Mouse (Mus musculus) embryonic facial prominence, embryonic 12.5 days (tissue): ENCODE measurements around the gene Atp1a4. TPM values are rescaled to one million over a fixed set of nuclear protein-coding genes. Genes with fewer than 3 reads are reported as not detected.
A peak's percentile ranks its signal among the peaks of the same experiment; 100 is the strongest.

ENCODE experiments used
- ATAC-seq: fragments of 200-750 bp; cut with Nextera tagmentation; 2 replicates; pipeline ENCODE4 v1.8.0; 2017; ENCODE audit not compliant: insufficient number of reproducible peaks, insufficient read depth, low FRiP score, low TSS enrichment
- H3K27ac ChIP-seq: fragments of 300-500 bp; sonication (generic); 2 replicates; pipeline ENCODE4 v1.5.1; 2016; ENCODE audit warnings: mild to moderate bottlenecking
- H3K27me3 ChIP-seq: fragments of 300-500 bp; sonication (generic); 2 replicates; pipeline ENCODE4 v1.6.1; 2016; ENCODE audit warnings: mild to moderate bottlenecking, moderate library complexity
- H3K36me3 ChIP-seq: fragments of 300-500 bp; sonication (generic); 2 replicates; pipeline ENCODE4 v1.6.1; 2016; ENCODE audit warnings: mild to moderate bottlenecking
- H3K4me1 ChIP-seq: fragments of 300-500 bp; sonication (generic); 2 replicates; pipeline ENCODE4 v1.6.1; 2016
- H3K4me2 ChIP-seq: fragments of 300-500 bp; sonication (generic); replicated peaks from 2 replicates; pipeline ENCODE4 v1.6.1; 2016; ENCODE audit warnings: mild to moderate bottlenecking, moderate library complexity
- H3K4me3 ChIP-seq: fragments of 300-500 bp; sonication (generic); 2 replicates; pipeline ENCODE4 v1.5.1; 2016; ENCODE audit warnings: mild to moderate bottlenecking
- H3K9ac ChIP-seq: fragments of 300-500 bp; sonication (generic); 2 replicates; pipeline ENCODE4 v1.6.1; 2016; ENCODE audit warnings: mild to moderate bottlenecking, moderate library complexity
- H3K9me3 ChIP-seq: fragments of 300-500 bp; sonication (generic); 2 replicates; pipeline ENCODE4 v1.6.1; 2016; ENCODE audit warnings: mild to moderate bottlenecking, moderate library complexity
- WGBS: fragments of 180-500 bp; shearing (Covaris S2); methylation state at CpG from one replicate; pipeline ENCODE4 v1.1.7; 2016; 5-methylcytosine and 5-hydroxymethylcytosine counted together
- polyA plus RNA-seq: library from polyadenylated mRNA; unstranded; fragments of >200 nt; fragmentation: Nextera tagmentation; extraction: Ambion mirVana; gene quantifications from 2 replicates; pipeline ENCODE4 v1.2.1, GENCODE M21; 2016

Atp1a4 gene
- polyA plus RNA-seq, 1 experiment from 2014 or later = not detected

GRCm38 (mm10) chr1:172214748-172215147 lies 43.5 kb downstream of the Atp1a4 start:
- Histone ChIP-seq H3K36me3 (no peaks in the 10 kb centered on the region), H3K9me3 (no peaks in the 10 kb centered on the region), H3K27ac (no peak overlapping the region), H3K4me1 (peaks cover 35% of the 10 kb centered on the region), H3K4me2 (no peak overlapping the region), H3K27me3 (no peaks in the 10 kb centered on the region), H3K4me3 (no peak overlapping the region), H3K9ac (no peak overlapping the region)
- ATAC-seq = no peak
- 72% methylated on average over 3 of the region's 3 CpGs for whole genome bisulfite sequencing

GRCm38 (mm10) chr1:172213771-172214170 lies 44.4 kb downstream of the Atp1a4 start:
- Histone ChIP-seq H3K4me2 (no peak overlapping the region), H3K9ac (no peak overlapping the region), H3K9me3 (no peaks in the 10 kb centered on the region), H3K27me3 (no peaks in the 10 kb centered on the region), H3K4me3 (no peak overlapping the region), H3K27ac (no peak overlapping the region), H3K36me3 (no peaks in the 10 kb centered on the region), H3K4me1 (peaks cover 25% of the 10 kb centered on the region; the same call in 1 of the 2 replicates)
- ATAC-seq = no peak
- WGBS = 81% methylated on average over 4 of the region's 4 CpGs

GRCm38 (mm10) chr1:172212776-172213175 lies 45.4 kb downstream of the Atp1a4 start:
- no peak overlapping the region for H3K27ac ChIP-seq
- no peak overlapping the region for H3K4me2 ChIP-seq
- peaks cover 19% of the 10 kb centered on the region; the same call in 1 of the 2 replicates for H3K4me1 ChIP-seq
- 52% methylated on average over 5 of the region's 5 CpGs for WGBS
- no peaks in the 10 kb centered on the region for H3K9me3 ChIP-seq
- H3K27me3 ChIP-seq = no peaks in the 10 kb centered on the region
- no peak overlapping the region for H3K9ac ChIP-seq
- H3K36me3 ChIP-seq = no peaks in the 10 kb centered on the region
- no peak overlapping the region for H3K4me3 ChIP-seq
- ATAC-seq = no peak

- Histone ChIP-seq H3K36me3 (peaks cover 2% of the 10 kb centered on the region; the same call in 1 of the 2 replicates), H3K9me3 (no peaks in the 10 kb centered on the region), H3K27me3 (no peaks in the 10 kb centered on the region), H3K4me1 (peaks cover 46% of the 10 kb centered on the region), H3K4me2 (peak overlapping the region; percentile 77), H3K9ac (peak overlapping the region; percentile 79; the same call in 1 of the 2 replicates), H3K4me3 (no peak overlapping the region), H3K27ac (peak overlapping the region; percentile 80; the same call in 1 of the 2 replicates)
- 25% methylated on average over 6 of the region's 7 CpGs for WGBS
- ATAC-seq = no peak
Observed at GRCm38 (mm10) chr1:172207111-172207584, 51.1 kb downstream of the Atp1a4 start.

GRCm38 (mm10) chr1:172206141-172206917 lies 51.9 kb downstream of the Atp1a4 start, which contains the start of gene Pea15a:
Gene Pea15a (minus strand): TSS chr1:172206804.
- peak within 1 kb of the TSS; percentile 77 for H3K4me2 ChIP-seq
- no peaks in the 10 kb centered on the region for H3K27me3 ChIP-seq
- peak; percentile 50 for ATAC-seq
- H3K27ac ChIP-seq = peak within 1 kb of the TSS; percentile 80
- peaks cover 52% of the 10 kb centered on the region for H3K4me1 ChIP-seq
- peaks cover 5% of the 10 kb centered on the region; the same call in 1 of the 2 replicates for H3K36me3 ChIP-seq
- peak within 1 kb of the TSS; percentile 65 for H3K4me3 ChIP-seq
- H3K9me3 ChIP-seq = no peaks in the 10 kb centered on the region
- under 1% methylated on average over 37 of the region's 40 CpGs for WGBS
- peak within 1 kb of the TSS; percentile 79 for H3K9ac ChIP-seq

- 11% methylated on average over 3 of the region's 3 CpGs for WGBS
- peaks cover 58% of the 10 kb centered on the region for H3K4me1 ChIP-seq
- peak overlapping the region; percentile 77 for H3K4me2 ChIP-seq
- H3K9ac ChIP-seq = peak overlapping the region; percentile 79
- no peaks in the 10 kb centered on the region for H3K9me3 ChIP-seq
- peaks cover 11% of the 10 kb centered on the region; the same call in 1 of the 2 replicates for H3K36me3 ChIP-seq
- ATAC-seq = no peak
- H3K4me3 ChIP-seq = peak overlapping the region; percentile 65
- no peaks in the 10 kb centered on the region for H3K27me3 ChIP-seq
- peak overlapping the region; percentile 80 for H3K27ac ChIP-seq
Observed at GRCm38 (mm10) chr1:172205741-172206087, 52.5 kb downstream of the Atp1a4 start.

- Histone ChIP-seq H3K36me3 (peaks cover 17% of the 10 kb centered on the region), H3K4me3 (peak overlapping the region; percentile 65), H3K4me1 (peaks cover 64% of the 10 kb centered on the region), H3K27ac (peak overlapping the region; percentile 83), H3K9ac (peak overlapping the region; percentile 79), H3K27me3 (no peaks in the 10 kb centered on the region), H3K9me3 (no peaks in the 10 kb centered on the region), H3K4me2 (peak overlapping the region; percentile 77)
- 39% methylated on average over 15 of the region's 15 CpGs for WGBS
- no peak for ATAC-seq
Observed at GRCm38 (mm10) chr1:172204814-172205740, 53.1 kb downstream of the Atp1a4 start.

- Histone ChIP-seq H3K36me3 (peaks cover 26% of the 10 kb centered on the region), H3K4me3 (peak overlapping the region; percentile 65; the same call in 1 of the 2 replicates), H3K9ac (no peak overlapping the region; the same call in 1 of the 2 replicates), H3K4me1 (peaks cover 64% of the 10 kb centered on the region), H3K27ac (peak overlapping the region; percentile 83), H3K27me3 (no peaks in the 10 kb centered on the region), H3K4me2 (peak overlapping the region; percentile 77), H3K9me3 (no peaks in the 10 kb centered on the region)
- ATAC-seq = no peak
- WGBS = 27% methylated on average over 9 of the region's 9 CpGs
Observed at GRCm38 (mm10) chr1:172204033-172204813, 54.0 kb downstream of the Atp1a4 start.

GRCm38 (mm10) chr1:172203566-172203965 lies 54.6 kb downstream of the Atp1a4 start:
- WGBS = 7% methylated on average over 4 of the region's 4 CpGs
- peak overlapping the region; percentile 83 for H3K27ac ChIP-seq
- no peak overlapping the region for H3K4me3 ChIP-seq

GRCm38 (mm10) chr1:172202894-172203522 lies 55.2 kb downstream of the Atp1a4 start:
- Histone ChIP-seq H3K36me3 (peaks cover 37% of the 10 kb centered on the region), H3K4me2 (peak overlapping the region; percentile 77), H3K9me3 (no peaks in the 10 kb centered on the region), H3K4me1 (peaks cover 64% of the 10 kb centered on the region), H3K27ac (peak overlapping the region; percentile 83), H3K9ac (no peak overlapping the region), H3K27me3 (no peaks in the 10 kb centered on the region), H3K4me3 (no peak overlapping the region)
- 24% methylated on average over 2 of the region's 2 CpGs for WGBS
- ATAC-seq = peak; percentile 7; the same call in 1 of the 2 replicates

More at GRCm38 (mm10) chr1:172203566-172203965, 54.6 kb downstream of the Atp1a4 start:
- Histone ChIP-seq H3K4me2 (peak overlapping the region; percentile 77), H3K27me3 (no peaks in the 10 kb centered on the region), H3K36me3 (peaks cover 31% of the 10 kb centered on the region), H3K9ac (no peak overlapping the region), H3K4me1 (peaks cover 64% of the 10 kb centered on the region), H3K9me3 (no peaks in the 10 kb centered on the region)
- no peak for ATAC-seq
